Mouse (Mus musculus) kidney, postnatal 0 days (tissue): ENCODE measurements around the gene Ccdc18. TPM values are rescaled to one million over a fixed set of nuclear protein-coding genes. Genes with fewer than 3 reads are reported as not detected.
"Not testable (repeated sequence)": the region's sequence is repeated elsewhere in the genome, so short reads cannot be mapped to it uniquely, and the experiment has no call there.

Source experiments
- ATAC-seq: fragments of 200-750 bp; cut with Nextera tagmentation; replicated peaks from 2 replicates; pipeline ENCODE4 v1.8.0; 2017; ENCODE audit warnings: low read depth, moderate number of reproducible peaks, moderate TSS enrichment, moderate library complexity; ENCODE audit not compliant: low FRiP score
- DNase-seq: peaks from one replicate; pipeline ENCODE4 v3.0.0-alpha.2; 2016; ENCODE audit warnings: low spot score
- H3K27ac ChIP-seq: fragments of 300-500 bp; sonication (generic); 2 replicates; pipeline ENCODE4 v1.5.1; 2014; ENCODE audit warnings: mild to moderate bottlenecking
- H3K27me3 ChIP-seq: fragments of 300-500 bp; sonication (generic); 2 replicates; pipeline ENCODE4 v1.6.1; 2014; ENCODE audit warnings: low read length, mixed read lengths; ENCODE audit not compliant: insufficient read depth
- H3K36me3 ChIP-seq: fragments of 300-500 bp; sonication (generic); 2 replicates; pipeline ENCODE4 v1.6.1; 2014; ENCODE audit warnings: low read length, mixed read lengths; ENCODE audit not compliant: insufficient read depth
- H3K4me1 ChIP-seq: fragments of 300-500 bp; sonication (generic); replicated peaks from 2 replicates; pipeline ENCODE4 v1.6.1; 2014; ENCODE audit warnings: antibody characterized with exemption, low read length, mixed read lengths; ENCODE audit not compliant: insufficient read depth
- H3K4me2 ChIP-seq: fragments of 300-500 bp; sonication (generic); 2 replicates; pipeline ENCODE4 v1.6.1; 2014; ENCODE audit warnings: mild to moderate bottlenecking, low read length, moderate library complexity, mixed read lengths
- H3K4me3 ChIP-seq: fragments of 300-500 bp; sonication (generic); replicated peaks from 2 replicates; pipeline ENCODE4 v1.5.1; 2014; ENCODE audit warnings: low read depth, low read length
- H3K9ac ChIP-seq: fragments of 300-500 bp; sonication (generic); 2 replicates; pipeline ENCODE4 v1.6.1; 2014; ENCODE audit warnings: low read depth, low read length
- H3K9me3 ChIP-seq: fragments of 300-500 bp; sonication (generic); replicated peaks from 2 replicates; pipeline ENCODE4 v1.6.1; 2016; ENCODE audit warnings: low read length, inconsistent platforms, mixed read lengths
- CTCF ChIP-seq: IDR thresholded peaks from 2 replicates; pipeline ENCODE4 v1.5.1; 2016; ENCODE audit warnings: antibody characterized with exemption, low read depth, mild to moderate bottlenecking, moderate library complexity
- whole genome bisulfite sequencing: fragments of 180-500 bp; shearing (Covaris S2); extraction: QIAGEN DNeasy Blood & Tissue Kit; methylation state at CpG from one replicate; pipeline ENCODE4 v1.1.7; 2014; 5-methylcytosine and 5-hydroxymethylcytosine counted together
- polyA plus RNA-seq: library from polyadenylated mRNA; unstranded; fragments of >200 nt; fragmentation: Nextera tagmentation; extraction: Ambion mirVana; gene quantifications from 2 replicates; pipeline ENCODE4 v1.2.1, GENCODE M21; 2015

The Ccdc18 gene
- polyA plus RNA-seq, 1 experiment from 2014 or later = 5.7 TPM

GRCm38 (mm10) chr5:108226159-108226558 lies 93.5 kb downstream of the Ccdc18 start:
- no peak overlapping the region for H3K27ac ChIP-seq
- ATAC-seq = no peak
- H3K4me2 ChIP-seq = no peak overlapping the region
- H3K4me1 ChIP-seq = no peaks in the 10 kb centered on the region
- H3K36me3 ChIP-seq = no peaks in the 10 kb centered on the region
- H3K4me3 ChIP-seq = no peak overlapping the region
- H3K9me3 ChIP-seq = no peaks in the 10 kb centered on the region
- no peaks in the 10 kb centered on the region for H3K27me3 ChIP-seq
- H3K9ac ChIP-seq = no peak overlapping the region
- TF ChIP-seq CTCF = no peak
- no peak for DNase-seq

DNA sequence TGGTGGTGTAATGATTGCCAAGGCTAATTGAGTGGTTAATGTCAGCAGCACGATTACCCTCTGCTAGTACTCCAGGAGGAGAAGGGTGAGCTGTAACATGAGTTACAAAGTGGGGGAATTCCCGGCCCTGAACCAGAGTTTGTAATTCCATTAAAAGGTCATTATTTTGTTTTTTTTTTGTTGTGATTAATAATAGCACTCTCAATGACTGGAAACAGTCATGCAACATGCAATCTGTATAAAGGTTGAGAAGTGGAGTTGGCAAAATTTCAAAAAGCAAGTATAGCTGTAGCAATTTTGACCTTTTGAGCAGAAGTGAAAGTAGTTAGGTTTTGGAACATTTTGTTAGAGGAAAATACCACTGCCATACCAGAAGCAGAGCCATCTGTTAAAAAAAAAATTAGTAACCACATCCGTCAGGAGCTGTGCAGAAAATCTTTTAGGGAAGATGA lies 113.7 kb downstream of the Ccdc18 start:
- Histone ChIP-seq H3K9me3 (no peaks in the 10 kb centered on the region), H3K36me3 (no peaks in the 10 kb centered on the region), H3K4me3 (no peak overlapping the region), H3K4me2 (no peak overlapping the region), H3K4me1 (no peaks in the 10 kb centered on the region), H3K9ac (no peak overlapping the region), H3K27me3 (no peaks in the 10 kb centered on the region), H3K27ac (no peak overlapping the region)
- DNase-seq (peak; percentile 27), ATAC-seq (no peak)
- WGBS = 31% methylated on average over 3 of the region's 3 CpGs
- no peak for TF ChIP-seq CTCF

GRCm38 (mm10) chr5:108250033-108250432 lies 117.4 kb downstream of the Ccdc18 start:
- no peaks in the 10 kb centered on the region for H3K36me3 ChIP-seq
- WGBS = 57% methylated on average over 2 of the region's 2 CpGs
- no peak overlapping the region for H3K9ac ChIP-seq
- TF ChIP-seq CTCF = no peak
- H3K4me2 ChIP-seq = no peak overlapping the region
- H3K9me3 ChIP-seq = no peaks in the 10 kb centered on the region
- H3K4me1 ChIP-seq = no peaks in the 10 kb centered on the region
- H3K4me3 ChIP-seq = no peak overlapping the region
- H3K27me3 ChIP-seq = no peaks in the 10 kb centered on the region
- H3K27ac ChIP-seq = no peak overlapping the region
- no peak for DNase-seq
- ATAC-seq = no peak

- no peak for TF ChIP-seq CTCF
- no peaks in the 10 kb centered on the region for H3K9me3 ChIP-seq
- ATAC-seq (no peak), DNase-seq (no peak)
- 54% methylated on average over 5 of the region's 5 CpGs for WGBS
- no peaks in the 10 kb centered on the region for H3K36me3 ChIP-seq
- H3K27ac ChIP-seq = no peak overlapping the region
- no peak overlapping the region for H3K9ac ChIP-seq
- no peaks in the 10 kb centered on the region for H3K4me1 ChIP-seq
- no peaks in the 10 kb centered on the region for H3K27me3 ChIP-seq
- no peak overlapping the region for H3K4me3 ChIP-seq
- no peak overlapping the region for H3K4me2 ChIP-seq
Measured at GRCm38 (mm10) chr5:108255259-108255658, 122.6 kb downstream of the Ccdc18 start.

DNA sequence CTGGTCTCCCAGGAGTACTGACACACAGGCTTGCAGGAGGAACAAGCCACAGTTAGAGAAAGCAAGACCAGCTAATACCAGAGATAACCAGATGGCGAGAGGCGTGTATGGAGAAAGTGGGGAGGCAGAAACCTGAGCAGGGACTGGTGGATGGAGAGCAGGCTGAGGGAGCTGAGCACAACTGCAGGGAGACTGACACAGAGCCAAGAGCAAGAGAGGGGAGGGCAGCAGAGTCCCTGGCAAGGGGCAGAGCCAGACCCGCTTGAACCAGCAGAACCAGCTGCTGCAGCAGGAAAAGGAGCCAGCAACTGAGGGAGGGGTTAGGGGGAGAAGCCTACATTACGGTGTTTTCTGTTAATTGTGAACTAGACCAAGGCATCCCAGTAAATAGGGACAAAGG lies 130.0 kb downstream of the Ccdc18 start:
- WGBS = 24% methylated on average over 4 of the region's 4 CpGs
- H3K36me3 ChIP-seq = no peaks in the 10 kb centered on the region
- no peak overlapping the region for H3K4me2 ChIP-seq
- no peaks in the 10 kb centered on the region for H3K4me1 ChIP-seq
- H3K9ac ChIP-seq = no peak overlapping the region
- no peak overlapping the region for H3K4me3 ChIP-seq
- DNase-seq (peak; percentile 13), ATAC-seq (peak; percentile 82)
- peak overlapping the region; percentile 42; the same call in 1 of the 2 replicates for H3K27ac ChIP-seq
- no peak for TF ChIP-seq CTCF
- no peaks in the 10 kb centered on the region for H3K27me3 ChIP-seq
- H3K9me3 ChIP-seq = no peaks in the 10 kb centered on the region

GRCm38 (mm10) chr5:108263785-108264184 lies 131.1 kb downstream of the Ccdc18 start:
- not testable (repeated sequence) for ATAC-seq, H3K9me3 ChIP-seq
- WGBS = 78% methylated on average over 1 of the region's 1 CpGs

GRCm38 (mm10) chr5:108266990-108267389 lies 134.3 kb downstream of the Ccdc18 start:
- H3K9me3 ChIP-seq = no peaks in the 10 kb centered on the region
- no peak for ATAC-seq
- H3K27ac ChIP-seq = no peak overlapping the region
- TF ChIP-seq CTCF = no peak
- H3K9ac ChIP-seq = no peak overlapping the region
- H3K27me3 ChIP-seq = no peaks in the 10 kb centered on the region
- DNase-seq = no peak
- no peak overlapping the region for H3K4me2 ChIP-seq
- 0 out of 2 replicates have a peak, but pooled peaks cover 9% of the 10 kb centered on the region for H3K4me1 ChIP-seq
- no peak overlapping the region for H3K4me3 ChIP-seq
- H3K36me3 ChIP-seq = no peaks in the 10 kb centered on the region

More at GRCm38 (mm10) chr5:108263785-108264184, 131.1 kb downstream of the Ccdc18 start:
- H3K9ac ChIP-seq, H3K27ac ChIP-seq, H3K4me3 ChIP-seq, H3K27me3 ChIP-seq, H3K4me1 ChIP-seq, H3K36me3 ChIP-seq, H3K4me2 ChIP-seq, DNase-seq: not testable (repeated sequence)
